Mouse (Mus musculus) gastrocnemius, postnatal 25 days (tissue): ENCODE data around the gene Msi2. TPM values are rescaled to one million over a fixed set of nuclear protein-coding genes. Genes with fewer than 3 reads are reported as not detected.
A peak's percentile ranks its signal among the peaks of the same experiment; 100 is the strongest.

ENCODE experiments used
- DNase-seq: peaks from one replicate; pipeline ENCODE4 v3.0.0; 2022
- total RNA-seq, 2 experiments: library from RNA; stranded (reverse); gene quantifications; 1 replicate in 1 of 2; 2 replicates in 1 of 2; pipeline ENCODE4 v1.2.3; 2021

Gene Msi2
- total RNA-seq, 2 experiments from 2014 or later, result 158 TPM

DNA sequence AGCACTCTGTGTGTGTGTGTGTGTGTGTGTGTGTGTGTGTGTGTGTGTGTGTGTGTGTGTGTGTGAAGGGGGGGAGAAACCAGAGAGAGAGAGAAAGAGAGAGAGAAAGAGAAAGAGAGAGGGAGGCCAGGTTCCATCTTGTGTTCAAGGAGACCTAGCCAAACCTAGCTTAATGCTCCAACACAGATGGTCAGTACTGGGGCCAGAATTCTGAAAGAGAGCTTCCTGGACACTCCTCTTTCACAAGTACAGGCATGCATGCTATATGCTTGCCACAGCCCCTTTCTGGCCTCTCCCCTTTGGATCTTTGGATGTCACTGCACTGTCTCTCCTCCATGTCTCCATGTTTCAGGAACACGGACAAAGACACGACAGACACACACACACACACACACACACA lies 41.7 kb downstream of the Msi2 start:
- no peak for DNase-seq

- DNase-seq, result peak; percentile 20
Measured at GRCm38 (mm10) chr11:88675526-88676353, 42.6 kb downstream of the Msi2 start.

- DNase-seq, result no peak
Measured at GRCm38 (mm10) chr11:88674075-88674474, 44.2 kb downstream of the Msi2 start.

DNA sequence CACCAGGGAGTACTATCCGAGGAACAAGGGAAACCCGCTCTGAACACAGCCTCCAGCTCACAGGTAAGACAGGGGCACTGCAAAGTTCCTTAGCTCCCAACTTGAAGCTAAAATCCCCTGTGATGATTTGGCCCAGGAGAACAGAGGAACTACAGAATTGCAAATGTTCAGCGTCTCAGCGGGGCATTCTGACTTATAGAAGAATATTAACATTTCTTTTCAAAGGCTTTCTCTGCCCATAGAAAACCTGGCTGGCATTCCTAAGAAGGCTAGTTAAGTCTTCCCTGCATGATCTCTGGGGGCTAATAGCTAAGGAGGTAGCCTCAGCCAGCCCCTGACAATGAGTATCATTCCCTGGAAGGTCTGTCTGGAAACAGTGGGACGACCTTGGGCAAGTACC lies 47.4 kb downstream of the Msi2 start:
- no peak for DNase-seq

DNA sequence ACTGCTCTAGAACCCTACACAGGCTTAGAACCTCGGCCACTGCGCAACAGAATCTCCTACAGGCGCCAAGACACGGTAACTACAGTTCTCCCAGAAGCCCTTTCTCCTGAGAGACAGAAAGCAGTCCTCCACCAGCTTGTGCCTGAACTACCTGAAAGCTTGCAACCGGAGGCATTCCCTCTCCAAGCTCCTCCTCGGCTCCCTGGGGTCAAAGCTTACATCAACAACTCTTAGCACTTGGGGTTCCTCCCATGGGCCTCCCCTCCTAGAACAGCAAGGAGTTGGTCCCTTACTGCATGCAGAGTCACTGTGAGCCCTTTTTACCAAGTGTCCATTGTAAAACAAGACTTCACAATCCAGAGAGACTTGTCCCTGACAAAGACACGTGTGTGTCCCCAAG lies 49.2 kb downstream of the Msi2 start:
- DNase-seq, result no peak

DNA sequence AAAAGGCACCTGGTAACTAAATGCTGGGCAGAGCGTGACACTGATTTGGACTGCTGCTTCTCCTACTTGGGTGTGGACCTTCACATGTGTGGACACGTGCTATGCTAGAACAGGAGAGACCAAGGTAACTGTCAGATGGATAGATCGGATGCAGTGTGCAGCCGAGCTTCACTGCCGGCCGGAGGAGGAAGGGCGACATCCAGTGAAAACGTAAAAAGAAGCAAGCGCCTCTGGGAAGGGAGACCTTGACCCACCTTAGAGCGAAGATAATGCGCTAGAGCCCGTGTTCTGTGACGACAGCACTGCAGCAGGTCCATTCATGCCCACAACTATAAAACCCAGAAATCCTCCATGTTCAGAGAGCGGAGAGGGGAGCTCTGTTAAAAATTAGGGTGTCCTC lies 50.0 kb downstream of the Msi2 start:
- DNase-seq, result no peak

GRCm38 (mm10) chr11:88665799-88666198 lies 52.5 kb downstream of the Msi2 start:
- no peak for DNase-seq

DNA sequence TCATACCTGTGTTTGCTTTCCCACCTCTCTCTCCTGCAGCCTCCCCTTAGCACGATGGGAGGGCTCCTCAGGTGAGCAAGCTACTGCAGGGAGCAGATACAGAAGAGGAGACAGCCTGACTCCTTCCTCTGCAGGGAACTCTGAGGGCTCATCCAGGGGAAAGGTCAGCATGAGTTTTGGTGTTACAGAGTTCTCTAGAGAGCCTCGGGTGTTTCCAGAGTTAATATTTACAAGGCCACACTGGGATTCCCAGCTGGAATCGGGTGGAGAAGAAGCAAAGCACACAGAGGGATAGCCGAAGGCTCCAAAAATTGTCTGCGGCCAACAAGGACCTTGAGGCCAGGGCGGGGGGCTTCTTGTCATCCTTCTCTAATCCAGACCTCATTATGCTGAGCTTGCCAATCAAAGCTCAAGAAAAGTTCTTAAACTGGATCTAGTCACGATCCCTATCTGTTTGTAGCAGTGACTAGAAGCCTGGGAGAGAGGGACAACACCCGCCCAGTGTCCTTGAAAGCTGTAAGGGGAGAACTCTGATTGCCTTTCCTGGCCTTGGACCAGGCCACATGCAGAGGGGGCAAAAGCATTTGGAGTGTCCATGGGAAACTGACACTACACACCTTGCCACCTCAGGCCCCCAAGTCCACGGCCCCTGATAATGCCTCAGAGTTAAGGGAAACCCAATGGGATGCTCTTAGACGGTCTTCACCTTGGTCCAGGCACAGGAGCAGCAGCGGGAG lies 56.7 kb downstream of the Msi2 start:
- DNase-seq, result no peak

GRCm38 (mm10) chr11:88660404-88660803 lies 57.9 kb downstream of the Msi2 start:
- no peak for DNase-seq

- DNase-seq, result no peak
Measured at GRCm38 (mm10) chr11:88658926-88659325, 59.4 kb downstream of the Msi2 start.

GRCm38 (mm10) chr11:88655786-88656185 lies 62.5 kb downstream of the Msi2 start:
- no peak for DNase-seq

GRCm38 (mm10) chr11:88655214-88655566 lies 63.1 kb downstream of the Msi2 start:
- DNase-seq, result no peak

DNA sequence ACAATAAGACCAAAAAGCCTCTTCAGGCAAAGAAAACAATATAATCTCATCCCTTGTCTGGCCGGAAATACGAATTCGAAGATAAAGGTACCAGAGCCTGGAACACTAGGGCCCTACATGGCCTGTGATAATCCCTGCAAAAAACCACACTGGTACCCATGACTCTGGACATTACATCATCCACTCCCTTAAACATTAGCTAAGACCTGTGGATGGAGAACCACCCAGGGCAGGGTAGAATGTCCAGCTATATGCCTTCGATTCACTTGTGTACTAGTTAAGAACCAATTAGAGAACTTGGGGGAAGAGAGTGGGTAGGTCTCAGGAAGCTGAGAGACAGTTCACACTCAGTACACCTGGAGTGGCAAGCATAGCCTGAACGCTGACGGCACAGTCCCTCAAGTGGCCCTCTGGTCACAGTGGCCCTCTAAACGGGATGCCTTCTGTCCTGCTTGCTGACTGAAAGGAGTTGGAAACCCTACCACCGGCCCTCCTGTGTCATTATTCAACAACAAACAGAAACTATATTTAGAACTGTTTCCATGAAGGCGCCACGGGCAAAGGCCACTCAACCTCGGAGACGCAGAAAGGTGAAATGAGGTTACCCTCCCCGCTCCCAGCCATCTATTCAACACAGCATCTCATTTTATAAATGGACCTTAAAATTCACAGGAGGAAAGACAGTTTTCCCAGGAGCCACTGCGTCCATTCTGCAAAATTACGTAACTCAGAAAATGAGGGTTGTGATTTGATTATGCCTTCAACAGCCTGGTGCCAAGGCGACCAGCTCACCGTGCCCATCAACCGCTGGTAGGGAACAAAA lies 63.7 kb downstream of the Msi2 start:
- DNase-seq, result peak; percentile 58

DNA sequence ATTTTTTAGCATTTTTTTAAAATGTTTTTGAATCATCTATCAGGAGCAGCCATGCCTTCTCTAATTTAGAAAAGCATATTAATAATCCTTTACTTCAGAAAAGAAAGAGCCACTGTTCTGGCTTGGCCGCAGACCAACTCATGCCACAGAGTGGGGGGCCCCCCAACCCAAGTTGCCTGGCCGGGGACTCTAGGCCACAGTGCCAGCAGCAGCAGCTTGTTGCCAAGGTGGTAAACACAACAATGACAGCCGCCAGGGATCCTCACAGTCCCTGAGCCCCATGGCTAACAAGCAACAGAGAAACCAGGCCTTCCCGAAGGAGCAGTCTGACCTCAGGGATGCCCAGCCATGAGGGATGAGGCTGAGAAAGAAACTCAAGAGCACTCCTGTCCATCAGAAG lies 68.0 kb downstream of the Msi2 start:
- no peak for DNase-seq

DNA sequence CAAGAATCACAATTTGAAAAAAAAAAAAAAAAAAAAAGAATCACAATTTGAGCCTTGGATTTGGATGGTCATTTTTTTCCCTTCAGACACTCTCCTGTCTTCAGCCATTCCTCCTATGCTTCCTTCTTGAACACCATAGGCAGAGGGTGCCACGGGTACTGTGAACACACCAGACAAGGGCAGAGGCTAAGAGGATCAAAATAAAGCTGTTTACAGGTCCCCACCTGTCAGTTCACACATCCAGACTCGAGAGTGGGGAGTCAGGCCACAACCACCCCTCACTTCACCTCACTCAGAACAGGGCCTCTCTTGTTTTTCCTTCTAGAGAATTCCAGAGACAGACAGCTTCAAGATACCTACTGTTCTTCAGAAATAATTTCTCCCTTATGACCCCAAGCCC lies 69.3 kb downstream of the Msi2 start:
- DNase-seq, result no peak

- no peak for DNase-seq
Measured at GRCm38 (mm10) chr11:88648407-88648806, 69.9 kb downstream of the Msi2 start.

DNA sequence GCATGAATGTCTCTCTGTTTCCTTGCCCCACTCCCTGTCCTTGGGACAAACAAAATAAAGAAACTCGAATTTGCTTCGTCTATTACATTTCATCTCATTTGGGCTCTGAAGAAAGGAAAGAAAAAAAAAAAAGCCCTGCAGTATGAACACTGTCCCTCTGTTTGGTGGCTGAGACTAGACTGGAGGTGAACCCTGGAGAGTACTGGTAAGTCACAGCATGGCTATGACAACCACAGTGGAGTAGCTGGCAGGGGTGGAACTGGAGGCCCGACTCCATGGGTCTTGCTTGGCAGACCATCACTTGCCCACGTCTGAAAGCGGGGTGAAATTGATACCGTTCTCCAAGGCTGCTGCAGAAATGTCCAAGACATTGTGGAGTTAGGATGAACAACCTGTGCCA lies 71.8 kb downstream of the Msi2 start:
- no peak for DNase-seq

DNA sequence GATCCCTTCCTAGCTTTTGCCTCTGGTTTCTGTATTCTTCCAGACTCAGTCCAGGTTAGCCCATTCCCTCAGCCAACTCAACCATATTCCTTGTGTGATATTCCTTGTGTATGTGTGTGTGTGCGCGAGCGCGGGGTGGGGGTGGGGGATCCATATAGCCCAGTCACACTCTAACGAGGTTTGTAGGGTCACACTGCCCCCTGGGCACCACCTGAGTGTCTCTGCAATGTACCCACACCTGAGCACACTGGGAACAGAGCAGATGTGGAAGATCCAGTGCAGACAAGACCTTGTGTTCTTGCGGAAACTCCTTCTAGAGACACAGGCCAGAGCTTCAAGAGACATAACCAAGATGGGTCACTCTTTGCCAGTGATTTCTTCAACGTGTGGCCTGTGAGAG lies 72.5 kb downstream of the Msi2 start:
- no peak for DNase-seq

- DNase-seq, result no peak
Measured at GRCm38 (mm10) chr11:88644719-88645118, 73.6 kb downstream of the Msi2 start.

DNA sequence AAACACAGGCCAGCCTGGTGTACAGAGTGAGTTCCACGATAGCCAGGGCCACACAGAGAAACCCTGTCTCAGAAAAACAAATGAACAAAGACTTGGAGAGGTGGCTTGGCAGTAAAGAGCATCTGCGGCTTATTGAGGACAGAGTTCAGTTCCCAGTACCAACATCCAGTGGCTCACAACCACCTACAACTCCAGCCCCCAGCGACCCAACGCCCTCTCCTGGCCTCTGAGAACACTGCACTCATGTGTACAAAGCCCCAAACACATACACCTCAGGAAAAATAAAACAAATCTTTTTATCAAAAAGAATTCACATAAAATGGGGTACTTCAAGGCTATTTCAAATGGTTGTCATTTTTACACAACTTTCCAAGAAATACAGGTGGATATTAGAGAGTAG lies 78.5 kb downstream of the Msi2 start:
- DNase-seq, result no peak

DNA sequence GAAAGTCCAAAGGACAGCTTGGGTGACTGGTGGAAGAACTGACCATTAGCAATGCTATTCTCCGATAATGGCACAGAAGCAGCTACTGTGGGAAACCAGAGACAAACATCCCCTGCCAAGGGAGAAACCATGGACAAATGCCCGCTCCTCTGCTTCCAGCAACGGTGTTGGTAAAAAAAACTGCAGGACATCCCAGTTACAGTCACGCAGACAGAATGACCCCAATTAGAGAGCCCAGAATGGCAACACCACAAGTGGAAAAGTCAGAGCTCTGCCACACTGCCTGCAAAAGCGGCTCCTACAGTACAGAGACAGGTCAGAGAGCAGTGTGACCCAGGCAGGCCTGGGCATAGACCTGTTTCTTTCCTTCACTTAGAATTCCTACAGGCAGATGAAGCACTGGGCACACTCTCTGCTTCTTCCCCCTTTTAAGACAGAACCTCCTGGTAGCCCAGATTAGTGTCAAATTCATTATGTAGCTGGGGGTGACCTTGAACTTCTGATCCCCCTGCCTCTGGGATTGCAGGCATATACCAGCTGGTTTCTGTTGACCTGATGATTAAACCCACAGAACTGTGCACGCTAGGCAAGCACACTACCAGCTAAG lies 79.3 kb downstream of the Msi2 start:
- peak; percentile 65 for DNase-seq

- no peak for DNase-seq
Measured at GRCm38 (mm10) chr11:88638254-88638653, 80.1 kb downstream of the Msi2 start.

DNA sequence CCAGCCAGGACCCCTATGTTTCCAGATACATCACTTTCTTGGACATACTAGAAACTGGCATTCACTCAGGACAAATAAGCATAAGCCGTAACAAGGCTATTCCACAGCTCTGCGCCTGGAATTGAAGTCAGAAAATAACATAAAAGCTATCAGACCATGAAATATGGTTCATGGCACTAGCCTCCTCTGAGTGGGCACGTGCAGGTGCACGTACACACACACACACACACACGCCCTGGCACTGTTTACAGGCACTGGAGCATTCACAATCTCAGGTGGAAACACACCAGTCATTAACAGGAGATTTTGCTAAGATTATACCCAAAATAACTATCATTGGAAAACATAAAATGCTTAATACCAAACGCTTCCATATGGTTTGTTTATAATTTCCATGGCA lies 81.4 kb downstream of the Msi2 start:
- DNase-seq, result no peak
